Mouse (Mus musculus): ENCODE data around the gene Krt17.

GRCm38 (mm10) chr11:100301292-100301691 lies 40.5 kb upstream of the Krt17 start:
- TF ChIP-seq POLR2A (IDR thresholded peaks at IDR 0.05; ENCODE audit: insufficient read depth, low read length) (no peak), CTCF (IDR thresholded peaks at IDR 0.05; ENCODE audit: low read depth, low read length) (no peak), EP300 (IDR thresholded peaks at IDR 0.05; ENCODE audit: insufficient read depth, low read depth, low read length) (no peak)

Measured in ES-Bruce4 (cell line).